Mouse (Mus musculus): ENCODE data around the gene Tmprss12.
"Not testable (repeated sequence)": the region's sequence is repeated elsewhere in the genome, so short reads cannot be mapped to it uniquely, and the experiment has no call there.

The Tmprss12 gene

DNA sequence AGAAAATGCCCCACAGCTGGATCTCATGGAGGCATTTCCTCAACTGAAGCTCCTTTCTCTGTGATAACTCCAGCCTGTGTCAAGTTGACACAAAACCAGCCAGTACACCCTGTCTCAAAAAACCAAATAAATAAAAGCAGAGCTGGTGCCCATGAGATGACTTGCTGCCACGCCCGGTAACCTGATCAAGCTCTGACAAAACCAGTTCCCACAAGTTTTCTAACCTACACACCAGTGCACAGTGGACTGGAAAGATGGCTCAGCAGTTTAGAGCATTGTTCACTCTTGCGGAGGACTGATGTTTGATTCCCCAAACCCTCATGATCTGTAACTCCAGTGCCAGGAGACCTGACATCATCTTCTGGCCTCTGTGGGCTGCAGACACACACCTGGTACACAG, 44.6 kb downstream of the Tmprss12 start:
- DNase-seq (ENCODE audit: low read depth), result no peak

- not testable (repeated sequence) for DNase-seq (ENCODE audit: low read depth)
Measured at GRCm38 (mm10) chr15:100328089-100328488, 47.5 kb downstream of the Tmprss12 start.

GRCm38 (mm10) chr15:100329336-100329735, 48.7 kb downstream of the Tmprss12 start:
- not testable (repeated sequence) for DNase-seq (ENCODE audit: low read depth)

DNA sequence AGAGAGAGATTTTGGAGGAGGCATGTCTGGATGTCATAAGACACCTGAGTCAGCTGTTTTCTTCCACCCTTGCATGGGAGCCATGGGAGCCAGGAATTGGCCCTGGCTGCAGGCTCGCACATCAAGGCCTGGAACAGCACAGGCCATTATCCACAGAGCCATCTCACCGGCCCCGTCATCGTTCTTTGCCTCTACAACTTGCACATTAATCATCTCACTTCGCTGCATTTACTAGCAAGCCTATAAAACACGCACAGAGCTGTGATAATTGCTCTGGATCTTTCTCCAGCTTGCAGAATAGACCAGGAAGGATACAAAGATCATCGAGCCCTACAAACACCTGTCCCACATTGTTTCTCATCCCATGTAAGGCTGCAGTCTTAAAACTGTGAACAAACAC, 50.1 kb downstream of the Tmprss12 start:
- DNase-seq (ENCODE audit: low read depth), result no peak

DNA sequence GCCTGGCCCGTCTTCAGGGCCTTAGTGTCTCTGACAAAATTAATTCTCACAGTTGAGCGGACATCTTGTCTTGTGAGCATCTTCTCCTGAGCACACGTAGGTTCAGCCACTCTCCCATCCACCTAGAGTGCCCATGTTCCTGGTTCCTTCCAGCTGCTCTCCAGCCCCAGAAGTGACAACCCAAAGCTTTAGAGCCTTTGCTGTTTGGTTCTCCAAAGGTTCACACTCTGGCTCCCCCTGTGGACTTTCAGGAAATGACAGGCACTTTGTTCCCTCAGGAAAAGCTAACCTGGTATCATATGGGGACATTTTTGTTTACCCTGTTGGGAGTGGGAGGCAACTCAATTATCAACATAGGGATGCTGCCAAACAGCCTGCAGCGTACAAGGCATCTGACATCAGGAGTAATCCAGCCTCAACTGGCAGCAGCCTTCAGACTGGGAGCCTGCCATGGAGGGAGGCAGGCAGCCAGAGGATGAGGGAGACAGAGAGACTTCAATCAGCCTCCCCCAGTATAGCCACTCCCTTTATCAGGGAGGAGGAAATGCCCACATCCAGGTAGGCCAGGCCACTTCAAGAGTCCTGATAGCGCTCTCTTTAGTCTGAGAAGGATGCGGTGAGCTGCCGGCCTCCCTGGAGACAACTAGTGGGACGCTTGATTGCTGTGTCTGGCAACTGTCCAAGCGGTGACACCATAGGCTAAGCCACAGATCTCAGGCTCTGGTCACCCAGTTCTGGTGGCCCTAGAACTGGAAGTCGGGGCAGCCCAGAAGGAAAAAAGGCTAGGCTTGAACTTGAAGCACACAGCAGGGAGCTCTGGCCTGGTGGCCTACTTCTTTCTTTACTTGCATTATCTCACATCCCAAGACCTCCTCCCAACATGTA, 51.7 kb downstream of the Tmprss12 start:
- not testable (repeated sequence) for DNase-seq (ENCODE audit: low read depth)

GRCm38 (mm10) chr15:100334629-100335028, 54.0 kb downstream of the Tmprss12 start, which contains the start of gene Mettl7a3:
TSS of gene Mettl7a3 (plus strand) at chr15:100334929.
- no peak for DNase-seq (ENCODE audit: low read depth)

GRCm38 (mm10) chr15:100337328-100337727, 56.7 kb downstream of the Tmprss12 start:
- DNase-seq (ENCODE audit: low read depth), result not testable (repeated sequence)

DNA sequence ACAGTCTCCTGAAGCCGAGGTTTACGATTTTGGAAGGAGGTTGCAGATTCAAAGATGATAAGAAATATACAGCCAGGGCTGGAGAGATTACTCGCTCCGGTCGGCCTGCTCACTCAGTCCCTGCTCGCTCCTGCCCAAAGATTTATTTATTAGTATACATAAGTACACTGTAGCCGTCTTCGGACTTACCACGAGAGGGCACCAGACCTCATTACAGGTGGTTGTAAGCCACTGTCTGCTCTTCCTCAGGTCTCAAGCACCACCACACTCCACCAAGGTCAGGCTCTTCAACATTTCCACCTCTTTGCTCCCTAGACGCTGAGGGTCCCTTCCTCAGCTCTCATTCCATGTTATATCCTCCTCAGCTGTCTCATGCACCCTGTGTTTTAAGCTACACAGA, 57.2 kb downstream of the Tmprss12 start:
- not testable (repeated sequence) for DNase-seq (ENCODE audit: low read depth)

GRCm38 (mm10) chr15:100341314-100341980, 60.8 kb downstream of the Tmprss12 start:
- not testable (repeated sequence) for DNase-seq (ENCODE audit: low read depth)
